Mouse (Mus musculus) T-cell, adult 2 months (primary cell): Measurements from ENCODE around the gene Mov10.

Experiments used
- DNase-seq: peaks from one replicate; pipeline ENCODE4 v3.0.0; 2022; ENCODE audit warnings: low spot score

The Mov10 gene

DNA sequence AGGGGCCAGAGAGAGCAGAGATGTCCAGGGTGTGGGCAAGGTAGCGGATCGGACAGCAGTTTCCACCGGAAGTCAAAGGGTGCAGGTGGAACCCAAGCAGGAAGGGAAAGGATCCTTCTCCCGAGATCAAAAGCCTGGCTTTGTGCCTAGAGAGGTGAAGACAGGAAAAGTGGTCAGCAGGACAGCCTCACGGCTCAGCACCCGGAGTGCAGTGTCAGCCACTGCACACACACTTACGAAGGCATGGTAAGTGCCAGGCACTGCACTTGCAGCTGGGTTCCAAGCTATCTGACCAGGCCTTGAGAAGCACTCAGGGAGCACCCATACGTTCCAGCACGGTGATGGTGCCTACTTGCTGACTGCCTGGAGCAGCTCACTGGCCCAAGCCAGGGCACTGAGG, 12.8 kb downstream of the Mov10 start:
- DNase-seq, result no peak

DNA sequence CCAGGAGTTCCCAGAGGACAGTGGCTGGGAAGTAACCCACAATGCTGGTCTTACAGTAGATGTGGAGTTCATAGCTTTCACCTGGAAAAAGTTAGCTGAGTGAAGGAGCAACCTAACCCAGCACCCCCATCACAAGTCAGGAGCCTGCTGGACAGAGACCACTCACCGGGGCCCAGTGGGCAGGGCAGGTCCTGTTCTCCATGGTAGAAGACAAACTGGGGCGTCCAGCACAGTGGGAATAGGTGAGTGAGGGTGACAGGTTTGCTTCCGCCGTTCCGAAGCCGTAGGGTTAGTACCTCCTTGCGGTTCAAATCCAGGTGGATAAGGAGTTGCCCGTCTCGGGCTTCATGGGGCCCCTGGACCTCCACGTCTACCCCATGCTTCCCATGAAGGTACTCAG, 14.1 kb downstream of the Mov10 start:
- no peak for DNase-seq

DNA sequence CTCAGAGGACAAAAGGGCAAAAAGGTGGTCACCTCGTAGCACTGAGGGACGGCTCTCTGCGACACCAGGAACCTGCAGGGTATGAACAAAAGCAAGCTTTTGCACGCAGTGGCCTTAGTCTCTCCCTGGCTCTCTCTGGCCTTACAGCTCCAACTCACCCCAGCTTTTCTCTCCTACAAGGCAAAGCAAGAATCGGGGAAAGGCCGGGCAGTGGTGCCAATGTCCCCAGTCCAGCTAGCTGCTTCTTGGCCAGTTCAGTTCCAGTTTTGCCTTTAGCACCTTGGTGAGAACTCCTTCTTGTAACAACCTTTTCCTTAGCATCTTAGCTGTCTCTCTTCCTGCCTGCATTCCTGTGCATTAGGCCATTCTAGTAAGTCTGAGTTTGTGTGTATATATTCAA, 16.9 kb downstream of the Mov10 start:
- no peak for DNase-seq

DNA sequence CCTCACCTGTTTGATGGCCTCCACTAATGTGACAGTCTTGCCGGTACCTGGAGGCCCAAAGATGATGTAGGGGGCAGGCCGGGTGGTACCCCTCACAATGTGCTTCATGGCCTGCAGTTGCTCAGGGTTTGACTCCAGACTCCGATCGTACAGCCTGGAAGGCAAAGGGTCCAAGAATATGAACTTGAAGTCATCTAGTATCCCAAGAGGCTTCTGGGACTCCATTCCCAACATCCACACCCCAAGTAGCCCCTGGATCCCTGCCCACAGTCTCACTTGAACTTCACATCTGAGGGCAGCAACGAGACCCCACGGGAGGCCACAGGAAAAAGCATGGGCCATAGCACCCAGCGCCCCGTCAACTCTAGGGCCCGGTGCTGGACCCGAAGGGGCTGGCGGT, 17.7 kb downstream of the Mov10 start:
- DNase-seq, result no peak

DNA sequence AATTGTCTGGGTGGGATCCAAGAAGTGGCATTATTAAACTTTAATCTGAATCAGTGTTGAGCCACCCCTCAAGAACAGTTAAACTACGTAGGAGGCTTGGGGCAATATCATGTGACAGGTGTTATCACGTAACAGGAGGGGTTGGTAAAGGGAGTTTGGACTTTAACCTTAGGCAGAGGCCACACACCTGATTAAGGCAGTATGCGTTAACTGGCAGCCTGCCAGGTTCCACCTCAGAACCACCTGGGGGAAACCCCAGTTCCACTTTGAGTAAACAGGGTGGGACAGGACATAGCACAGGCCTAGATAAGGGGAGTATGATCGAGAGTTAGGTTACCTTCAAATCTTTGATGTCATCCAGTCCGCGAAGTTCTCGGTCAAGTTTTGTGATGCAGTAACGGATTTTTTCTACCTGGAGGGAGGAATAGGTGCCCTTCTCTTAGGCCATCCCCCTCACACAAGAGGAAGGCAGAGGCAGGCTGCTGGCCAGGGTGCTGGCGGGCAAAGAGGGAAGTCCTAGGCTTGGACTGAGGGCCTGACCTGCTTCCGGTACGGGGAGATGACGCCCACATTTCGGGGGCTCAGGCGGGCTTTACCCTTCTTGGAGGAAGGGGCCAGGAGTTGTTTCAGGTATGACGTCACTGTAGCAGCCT, 21.8 kb downstream of the Mov10 start:
- DNase-seq, result peak; percentile 58

DNA sequence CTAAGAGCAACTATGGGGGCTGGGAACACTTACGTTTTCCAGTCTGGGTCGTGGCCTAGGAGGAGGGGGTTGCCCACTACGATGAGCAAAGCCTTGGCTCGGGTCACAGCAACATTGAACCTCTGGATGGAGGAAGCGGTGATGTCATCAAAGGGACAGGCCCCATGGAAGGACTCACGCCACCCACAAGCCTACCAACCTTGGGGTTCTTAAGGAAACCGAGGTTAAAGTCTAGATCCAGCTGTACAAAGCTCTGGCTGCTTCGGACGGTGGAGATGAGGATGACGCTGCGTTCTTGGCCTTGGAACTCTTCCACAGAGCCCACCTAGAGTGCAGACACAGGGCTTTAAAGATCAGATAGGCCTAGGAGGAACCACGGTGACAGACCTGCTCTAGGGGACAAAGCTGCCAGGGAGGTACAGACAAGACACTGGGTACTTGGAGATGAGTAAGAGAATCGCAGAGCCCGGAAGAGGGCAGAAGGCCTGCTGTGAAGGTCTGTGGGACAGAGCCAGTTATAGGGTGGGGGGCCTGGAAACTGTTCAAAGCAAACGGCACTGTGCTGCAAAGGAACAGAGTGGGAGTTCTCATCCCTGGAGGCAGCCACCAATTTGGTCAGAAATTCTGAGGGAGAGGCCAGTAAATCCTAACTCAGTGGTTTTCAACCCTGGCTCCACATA, 22.6 kb downstream of the Mov10 start:
- DNase-seq, result no peak

DNA sequence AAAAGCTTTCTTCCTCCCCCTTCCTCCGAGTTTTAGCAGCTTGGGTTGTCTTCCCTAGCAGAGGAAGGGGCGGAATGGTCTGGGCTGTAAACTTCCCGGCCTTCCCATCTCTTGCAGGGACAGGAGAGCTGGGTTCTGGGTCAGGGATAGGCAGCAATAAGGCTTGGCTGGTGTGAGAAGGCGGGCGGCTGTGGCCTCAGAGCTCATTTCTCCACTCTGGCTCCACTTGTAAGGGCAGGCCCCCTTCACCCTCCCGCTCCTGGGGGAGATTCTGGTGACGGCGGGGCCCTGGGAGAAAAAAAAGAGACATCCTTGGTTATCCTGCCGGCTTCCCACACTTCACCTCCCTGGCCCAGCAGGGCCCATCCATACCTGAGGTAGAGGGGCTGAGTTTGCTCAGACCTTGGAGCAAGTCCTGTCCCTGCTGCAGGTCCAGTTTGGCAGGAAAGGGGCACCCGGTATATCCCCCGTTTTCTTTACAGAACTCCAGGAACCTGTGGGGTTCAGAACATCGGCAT, 23.4 kb downstream of the Mov10 start:
- DNase-seq, result no peak

DNA sequence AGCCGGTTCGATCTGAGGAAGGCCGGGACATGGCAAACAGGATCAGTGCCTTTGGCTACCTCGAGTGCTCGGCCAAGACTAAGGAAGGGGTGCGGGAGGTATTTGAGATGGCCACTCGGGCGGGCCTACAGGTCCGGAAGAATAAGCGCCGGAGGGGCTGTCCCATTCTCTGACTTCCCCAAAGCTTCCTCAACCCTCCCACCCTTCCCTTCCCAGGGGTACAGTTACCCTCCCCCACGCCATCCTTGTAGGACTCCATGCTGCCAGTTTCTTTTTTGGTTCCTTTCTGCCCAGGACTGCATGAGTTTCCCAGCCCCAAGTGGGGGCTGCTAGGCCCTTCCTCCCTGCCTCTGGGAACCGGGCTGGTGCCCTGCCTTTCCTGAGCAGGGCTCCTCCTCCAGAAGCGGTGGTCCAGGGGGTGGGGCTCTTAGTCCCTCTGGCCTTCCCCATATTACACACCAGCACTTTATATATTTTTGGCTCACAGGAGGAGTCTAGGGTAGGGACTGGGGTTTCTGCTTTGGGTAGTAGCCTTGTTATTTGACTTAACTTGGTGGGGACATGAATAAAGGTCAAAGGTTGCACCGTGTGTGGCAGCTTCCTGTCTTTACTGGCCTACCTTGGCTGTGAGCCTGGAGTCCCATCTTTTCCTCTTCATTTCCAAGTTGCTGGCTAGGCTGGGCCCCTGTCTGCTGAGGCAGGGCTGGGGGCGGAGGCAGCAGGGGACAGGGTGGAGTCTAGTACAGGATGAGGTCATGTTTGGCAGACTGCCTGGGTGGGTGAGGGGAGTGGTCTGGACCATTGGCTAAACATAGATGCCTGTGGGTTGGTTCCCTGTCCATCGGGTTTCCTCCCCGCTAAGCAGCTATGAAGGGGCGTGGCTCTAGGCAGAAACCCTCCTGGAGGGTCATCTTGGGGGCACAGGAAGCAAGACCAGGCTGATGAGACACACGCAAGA, 24.2 kb downstream of the Mov10 start:
- DNase-seq, result peak; percentile 42

DNA sequence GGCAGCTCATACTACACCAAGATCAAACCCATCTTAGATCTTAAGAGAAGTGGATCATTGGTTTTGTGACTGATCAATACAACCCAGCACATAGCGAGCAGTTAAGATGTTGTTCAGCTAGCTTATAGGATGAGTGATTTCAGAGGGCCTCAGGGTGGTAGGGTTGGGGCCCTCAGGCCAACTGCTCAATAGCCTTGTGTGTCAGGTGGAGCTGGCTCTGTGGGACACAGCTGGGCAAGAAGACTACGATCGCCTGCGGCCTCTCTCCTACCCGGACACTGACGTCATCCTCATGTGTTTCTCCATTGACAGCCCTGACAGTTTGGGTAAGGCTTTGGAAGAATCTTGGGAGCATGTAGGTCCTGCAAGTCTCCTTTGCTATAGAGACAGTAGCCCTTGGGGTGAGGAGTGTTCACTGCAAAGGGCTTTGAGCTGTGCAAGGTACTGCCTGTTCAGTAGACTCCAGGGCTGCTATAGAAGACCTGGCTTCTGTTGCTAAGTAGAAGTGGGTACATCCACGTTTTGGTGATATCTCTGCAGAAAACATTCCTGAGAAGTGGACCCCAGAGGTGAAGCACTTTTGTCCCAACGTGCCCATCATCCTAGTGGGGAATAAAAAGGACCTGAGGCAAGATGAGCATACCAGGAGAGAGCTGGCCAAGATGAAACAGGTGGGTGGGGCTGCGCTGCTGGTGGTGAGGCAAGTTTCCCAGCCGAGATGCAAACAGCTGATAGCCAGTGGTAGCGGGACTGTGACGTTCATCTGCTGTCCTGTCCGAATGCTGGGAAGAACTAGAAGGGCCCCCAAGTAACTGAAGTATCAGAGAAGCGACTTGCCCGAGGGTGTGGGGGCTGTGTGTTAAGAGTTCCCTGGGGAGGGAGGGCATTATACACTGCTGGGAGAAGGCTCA, 25.7 kb downstream of the Mov10 start:
- DNase-seq, result no peak

DNA sequence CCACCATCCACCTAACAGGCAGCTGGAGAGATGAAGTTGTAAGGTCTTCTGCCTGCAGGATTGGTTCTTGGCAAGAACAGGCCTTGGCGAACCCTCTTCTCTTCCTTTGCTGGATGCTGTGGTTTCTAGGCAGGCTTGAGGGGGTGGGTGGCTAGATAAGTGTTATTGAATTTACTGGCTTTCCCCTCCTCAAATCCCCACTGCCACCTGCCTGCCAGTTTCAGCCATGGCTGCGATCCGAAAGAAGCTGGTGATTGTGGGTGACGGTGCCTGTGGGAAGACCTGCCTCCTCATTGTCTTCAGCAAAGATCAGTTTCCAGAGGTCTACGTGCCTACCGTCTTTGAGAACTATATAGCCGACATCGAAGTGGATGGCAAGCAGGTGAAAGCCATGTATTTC, 26.7 kb downstream of the Mov10 start:
- no peak for DNase-seq

DNA sequence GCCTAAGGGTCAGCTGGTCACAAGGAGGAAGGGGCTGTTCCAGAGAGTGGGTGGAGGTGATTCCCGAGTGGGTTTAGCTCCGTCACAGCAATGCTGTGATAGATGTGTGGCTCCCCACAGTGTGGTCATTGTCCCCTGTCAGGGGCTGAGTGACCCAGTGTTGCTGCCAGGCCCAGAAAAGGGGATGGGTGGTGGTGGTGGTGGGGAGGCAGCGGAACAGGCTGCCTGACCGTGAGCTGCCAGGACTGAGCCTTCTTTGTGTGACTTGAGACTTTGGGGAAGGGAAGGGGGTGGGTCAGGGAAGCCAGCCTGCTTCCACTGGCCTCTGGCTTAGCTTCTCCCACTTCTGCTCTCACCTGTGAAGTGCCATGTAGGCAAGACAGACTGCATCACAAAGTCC, 27.3 kb downstream of the Mov10 start:
- no peak for DNase-seq

DNA sequence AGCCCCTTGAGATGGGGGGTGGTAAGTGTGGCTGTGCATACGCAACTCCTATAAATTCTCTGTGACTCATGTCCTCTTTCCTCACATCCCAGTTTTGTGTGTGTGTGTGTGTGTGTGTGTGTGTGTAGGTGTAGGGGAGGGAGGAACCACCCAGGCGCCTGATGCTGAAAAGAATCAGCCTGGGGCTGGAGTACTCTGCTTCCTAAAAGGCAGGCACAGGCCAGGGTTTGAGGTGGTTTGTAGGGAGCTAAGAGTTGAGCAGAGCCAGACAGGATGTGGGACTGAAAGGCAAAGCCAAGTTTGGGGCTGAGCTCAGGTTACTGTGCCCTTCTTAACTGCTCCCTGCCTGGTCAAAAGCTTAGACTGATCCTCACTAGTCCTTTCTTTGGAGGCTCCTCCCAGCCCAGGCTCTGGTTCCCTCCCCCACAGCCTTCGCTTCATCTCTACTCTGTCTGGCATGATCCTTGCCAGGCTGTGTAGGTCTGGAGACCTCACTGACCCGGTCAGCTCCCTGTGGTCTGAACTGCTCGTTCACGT, 27.9 kb downstream of the Mov10 start:
- DNase-seq, result no peak

DNA sequence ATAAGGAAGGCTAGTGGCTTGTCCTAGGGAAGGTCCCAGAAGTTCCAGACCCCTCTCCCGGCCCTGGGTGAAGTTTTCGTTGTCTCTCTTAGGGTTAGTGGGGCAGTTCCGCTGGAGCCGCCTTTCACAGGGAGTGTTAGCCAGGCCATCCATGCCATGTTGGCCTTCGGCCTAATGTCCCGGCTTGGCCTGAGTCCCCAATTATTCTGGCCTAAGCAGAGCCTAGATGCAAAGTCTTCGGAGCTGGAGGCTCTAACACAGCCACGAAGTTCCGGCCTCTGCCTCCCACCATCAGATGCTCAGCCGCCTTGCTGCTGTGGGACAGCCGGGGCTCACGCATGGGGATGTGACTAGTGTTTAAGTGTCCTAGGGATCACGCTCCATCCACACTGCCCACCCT, 28.5 kb downstream of the Mov10 start:
- no peak for DNase-seq

DNA sequence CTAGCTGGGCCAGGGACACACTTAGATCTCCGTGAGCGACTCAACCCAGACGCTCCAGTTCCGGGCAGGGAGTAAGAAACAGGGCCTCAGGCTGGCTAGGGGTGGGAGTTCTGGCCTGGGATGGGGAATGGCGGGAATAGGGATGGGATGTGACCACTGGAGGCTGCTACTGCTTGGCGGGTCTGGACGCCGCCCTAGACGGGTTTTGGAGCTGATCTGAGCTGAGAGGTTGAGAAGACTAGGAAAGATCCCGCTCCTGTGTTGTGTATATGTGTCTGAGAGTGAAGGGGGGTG, 29.1 kb downstream of the Mov10 start:
- DNase-seq, result no peak

DNA sequence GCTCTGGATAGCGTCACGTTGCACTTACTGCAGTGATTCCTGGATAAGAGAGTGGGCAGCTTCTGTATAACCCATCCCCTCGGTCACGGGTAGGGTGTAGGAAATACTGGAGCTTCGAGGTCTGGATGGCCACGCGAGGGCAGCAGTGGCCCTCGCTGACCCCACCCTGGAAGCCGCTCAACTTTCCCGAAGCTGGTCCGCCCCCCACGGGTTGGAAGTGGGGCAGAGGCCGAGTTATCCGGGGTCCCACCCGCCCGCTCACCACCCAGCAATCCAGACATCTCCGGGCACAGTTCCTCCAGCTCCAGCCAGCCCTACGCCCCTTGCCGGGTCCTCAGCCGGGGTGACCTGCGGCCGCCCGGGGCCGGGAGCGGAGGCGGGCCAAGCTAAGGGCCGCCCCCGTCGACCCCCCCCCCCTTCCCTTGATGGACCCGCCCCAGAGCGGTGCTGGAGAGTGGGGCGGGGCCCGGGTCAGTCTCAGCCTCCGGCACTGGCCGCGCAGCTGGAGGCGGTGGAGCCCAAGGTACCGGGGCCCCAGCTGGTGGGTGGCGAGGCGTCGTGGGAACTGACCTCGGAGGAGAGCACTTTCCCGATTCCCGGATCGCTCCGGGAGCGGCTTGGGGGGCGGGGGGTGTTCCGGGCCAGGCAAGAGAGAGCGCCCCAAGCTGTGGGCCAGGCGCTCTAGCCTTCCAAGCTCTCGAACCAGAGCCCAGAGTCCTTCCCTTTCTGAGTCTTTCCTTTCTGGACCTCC, 29.6 kb downstream of the Mov10 start:
- no peak for DNase-seq

DNA sequence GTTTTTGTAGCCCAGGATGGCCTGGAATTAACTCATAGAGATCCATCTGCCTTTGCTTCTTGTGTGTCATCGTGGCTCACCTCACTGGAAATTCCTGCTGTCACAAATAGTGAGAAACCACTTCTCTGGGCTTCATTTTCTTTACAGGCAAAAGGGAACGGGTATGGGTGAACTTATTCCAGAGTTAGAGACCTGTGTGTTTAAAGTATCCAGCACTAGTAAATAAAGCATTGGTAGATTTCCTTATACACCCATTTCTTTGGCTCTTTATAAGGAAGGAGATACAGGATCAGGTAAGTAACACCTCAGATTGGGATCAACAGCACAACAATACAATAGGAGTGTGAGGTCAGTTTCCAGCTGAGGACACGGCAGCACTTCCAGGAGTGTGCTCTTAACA, 30.3 kb downstream of the Mov10 start, which contains the start of gene Rhoc:
Gene Rhoc (plus strand): TSS at position 301 of the 400 bp plus-strand sequence.
- DNase-seq, result no peak

DNA sequence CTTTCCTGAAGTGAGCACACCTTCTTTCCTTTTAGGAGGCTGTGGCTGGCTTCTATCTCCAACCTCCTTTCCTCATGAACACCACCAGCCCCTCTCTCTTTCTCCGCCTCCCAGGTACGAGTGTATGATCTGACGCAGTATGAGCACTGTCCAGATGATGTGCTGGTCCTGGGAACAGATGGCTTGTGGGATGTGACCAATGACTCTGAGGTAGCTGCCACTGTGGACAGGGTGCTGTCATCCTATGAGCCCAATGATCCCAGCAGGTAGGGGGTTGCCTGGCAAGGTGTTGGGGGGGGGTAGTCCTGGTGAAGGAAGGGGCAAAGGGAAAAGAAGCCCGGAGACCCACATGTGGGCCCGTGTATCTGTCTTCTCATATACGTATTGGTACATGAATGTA, 33.1 kb downstream of the Mov10 start:
- no peak for DNase-seq

DNA sequence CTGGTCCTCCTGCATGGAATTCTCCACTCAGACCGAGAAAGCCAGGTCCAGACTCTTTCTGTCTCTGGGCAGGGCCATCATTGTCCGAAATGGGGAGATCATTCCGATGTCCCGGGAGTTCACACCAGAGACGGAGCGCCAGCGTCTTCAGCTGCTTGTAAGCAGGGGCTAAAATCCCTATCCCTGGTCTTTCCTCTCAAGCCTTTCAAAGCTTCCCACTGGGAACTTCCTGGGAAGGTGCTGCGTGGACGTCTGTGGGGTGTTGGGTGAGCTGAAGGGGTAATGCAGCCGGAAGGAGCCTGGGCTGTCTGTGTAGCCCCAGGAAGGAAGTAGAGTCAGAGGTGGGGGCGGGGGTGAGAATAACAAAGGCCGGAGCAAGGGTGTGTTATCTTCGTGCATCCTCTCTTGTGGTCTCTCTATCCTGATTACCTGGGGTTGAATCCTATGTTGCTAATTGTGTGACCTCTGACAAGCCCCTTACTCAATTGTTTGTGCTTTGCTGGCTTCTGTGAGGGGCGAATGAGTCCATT, 34.3 kb downstream of the Mov10 start:
- peak; percentile 37 for DNase-seq

DNA sequence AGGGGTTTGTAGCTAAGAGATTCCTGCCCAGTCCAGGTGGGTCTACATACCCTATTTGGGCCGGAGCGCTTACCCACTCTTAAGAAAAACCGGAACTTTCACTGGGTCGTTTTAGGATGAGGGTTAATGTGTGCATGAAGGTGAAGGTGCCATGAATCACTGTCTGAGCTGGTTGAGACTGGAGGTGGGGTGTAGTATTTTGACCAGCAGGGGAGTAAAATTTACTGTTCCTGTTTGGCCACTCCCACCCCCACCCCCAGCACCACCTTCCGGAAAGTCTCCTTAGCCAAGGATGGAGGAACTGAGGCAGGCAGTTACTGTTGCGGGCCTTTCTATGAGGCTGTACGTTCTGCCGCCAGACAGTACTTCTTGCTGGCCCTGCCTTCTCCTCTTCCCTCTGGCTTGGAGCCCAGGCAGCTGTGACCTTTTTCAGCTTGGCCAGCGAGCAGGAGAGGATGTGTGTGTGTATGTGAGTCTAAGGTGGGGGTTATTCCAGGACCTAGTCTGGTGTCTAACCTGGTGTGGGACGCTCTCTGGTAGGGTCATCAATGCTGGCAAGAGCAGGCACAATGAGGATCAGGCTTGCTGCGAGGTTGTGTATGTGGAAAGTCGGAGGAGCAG, 36.2 kb downstream of the Mov10 start:
- DNase-seq, result no peak

DNA sequence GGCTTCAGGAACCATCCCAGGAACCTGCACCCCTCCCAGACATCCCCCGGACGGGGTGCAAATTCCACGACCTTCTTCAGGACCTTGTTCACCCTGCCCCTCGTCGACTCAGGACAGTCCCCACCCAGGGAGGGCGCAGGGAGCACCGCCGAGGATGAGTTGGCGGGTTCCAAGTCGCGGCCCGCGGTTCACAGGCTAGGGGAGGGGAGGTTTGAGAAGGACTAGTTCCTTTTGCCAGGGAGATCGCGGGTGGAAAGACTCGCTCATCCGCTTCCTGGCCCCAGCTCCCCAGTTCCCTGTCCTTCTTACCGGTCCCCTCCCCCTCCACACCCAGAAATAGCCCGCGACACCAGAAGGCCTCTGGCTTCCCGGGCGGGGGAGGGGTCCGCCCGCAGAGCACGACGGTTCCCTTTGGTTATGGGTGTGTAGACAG, 36.9 kb downstream of the Mov10 start, which contains the start of gene Fam19a3:
Gene Fam19a3 (minus strand): TSS at position 370 of the 433 bp plus-strand sequence.
- DNase-seq, result peak; percentile 54
